Mouse (Mus musculus) liver, postnatal 0 days (tissue): ENCODE results near the gene Hist1h2ab. TPM values are rescaled to one million over a fixed set of nuclear protein-coding genes. Genes with fewer than 3 reads are reported as not detected.

Source experiments
- ATAC-seq: fragments of 200-750 bp; cut with Nextera tagmentation; 2 replicates; pipeline ENCODE4 v1.8.0; 2017; ENCODE audit warnings: mild to moderate bottlenecking, moderate library complexity
- DNase-seq: peaks from one replicate; pipeline ENCODE4 v3.0.0-alpha.2; 2016
- H3K27ac ChIP-seq: fragments of 300-500 bp; sonication (generic); 2 replicates; pipeline ENCODE4 v1.5.1; 2014; ENCODE audit warnings: antibody characterized with exemption, moderate library complexity, mild to moderate bottlenecking, low read depth
- H3K27me3 ChIP-seq: fragments of 300-500 bp; sonication (generic); 2 replicates; pipeline ENCODE4 v1.6.1; 2014; ENCODE audit warnings: low read length, control low read depth, mixed read lengths; ENCODE audit not compliant: insufficient read depth
- H3K36me3 ChIP-seq: fragments of 300-500 bp; sonication (generic); replicated peaks from 2 replicates; pipeline ENCODE4 v1.6.1; 2014; ENCODE audit warnings: mild to moderate bottlenecking, control low read depth, low read length, moderate library complexity, mixed read lengths; ENCODE audit not compliant: insufficient read depth
- H3K4me1 ChIP-seq: fragments of 300-500 bp; sonication (generic); 2 replicates; pipeline ENCODE4 v1.6.1; 2014; ENCODE audit warnings: antibody characterized with exemption, mild to moderate bottlenecking, control low read depth; ENCODE audit not compliant: insufficient read depth
- H3K4me2 ChIP-seq: fragments of 300-500 bp; sonication (generic); 2 replicates; pipeline ENCODE4 v1.6.1; 2014; ENCODE audit warnings: low read depth, mild to moderate bottlenecking, low read length, moderate library complexity, mixed read lengths
- H3K4me3 ChIP-seq: fragments of 300-500 bp; sonication (generic); 2 replicates; pipeline ENCODE4 v1.5.1; 2014; ENCODE audit warnings: low read depth, low read length
- H3K9ac ChIP-seq: fragments of 300-500 bp; sonication (generic); replicated peaks from 2 replicates; pipeline ENCODE4 v1.6.1; 2014; ENCODE audit warnings: mild to moderate bottlenecking, moderate library complexity
- H3K9me3 ChIP-seq: fragments of 300-500 bp; sonication (generic); 2 replicates; pipeline ENCODE4 v1.6.1; 2016; ENCODE audit warnings: mild to moderate bottlenecking, control low read depth, low read length, mixed read lengths
- CTCF ChIP-seq: sonication (generic); IDR thresholded peaks from 2 replicates; pipeline ENCODE4 v1.5.1; 2016; ENCODE audit warnings: antibody characterized with exemption, low read depth
- EP300 ChIP-seq: IDR thresholded peaks from 2 replicates; pipeline ENCODE4 v1.6.1; 2016; ENCODE audit warnings: antibody characterized with exemption, low read depth, mild to moderate bottlenecking
- WGBS: fragments of 180-500 bp; shearing (Covaris S2); extraction: QIAGEN DNeasy Blood & Tissue Kit; methylation state at CpG from one replicate; pipeline ENCODE4 v1.1.7; 2014; ENCODE audit not compliant: insufficient replicate concordance; 5-methylcytosine and 5-hydroxymethylcytosine counted together
- polyA plus RNA-seq: library from polyadenylated mRNA; unstranded; fragments of >200 nt; fragmentation: Nextera tagmentation; extraction: Ambion mirVana; gene quantifications from 2 replicates; pipeline ENCODE4 v1.2.1, GENCODE M21; 2015

Hist1h2ab gene
- polyA plus RNA-seq, 1 experiment from 2014 or later, result 46.5 TPM

DNA sequence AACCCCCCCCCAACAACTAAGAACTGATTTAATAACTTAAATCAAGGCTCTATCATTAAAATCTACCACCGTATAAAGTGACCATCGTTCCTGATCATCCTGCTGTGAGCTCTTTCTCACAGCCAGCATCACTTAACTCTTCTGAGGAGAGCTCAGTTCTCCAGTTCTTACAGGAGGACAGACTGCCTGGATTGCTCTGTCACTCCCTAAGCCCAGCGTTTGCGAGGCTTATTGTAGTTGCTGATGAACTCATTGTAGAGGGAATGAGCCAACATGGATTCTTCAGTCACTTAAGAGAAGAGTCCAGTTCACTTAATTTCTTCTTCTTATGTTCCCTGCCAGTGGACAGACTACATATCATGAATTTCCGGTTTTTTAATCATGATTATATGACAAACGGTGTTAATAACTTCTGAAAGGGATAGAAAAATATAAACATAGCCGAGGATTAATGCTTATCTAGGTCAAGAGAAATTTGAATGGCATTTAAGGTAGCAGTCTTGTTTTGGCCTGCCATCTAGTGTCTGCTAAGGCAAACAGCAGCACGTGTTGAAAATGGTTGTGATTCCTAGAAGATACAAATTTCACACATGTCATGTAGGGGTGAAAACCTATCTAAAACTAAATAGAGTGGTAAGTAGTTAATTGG lies 18.6 kb upstream of the Hist1h2ab start:
- Histone ChIP-seq H3K27me3 (no peaks in the 10 kb centered on the region), H3K4me3 (no peak overlapping the region), H3K9me3 (no peaks in the 10 kb centered on the region), H3K9ac (no peak overlapping the region), H3K4me1 (peaks cover 15% of the 10 kb centered on the region), H3K4me2 (no peak overlapping the region), H3K36me3 (no peaks in the 10 kb centered on the region), H3K27ac (no peak overlapping the region)
- TF ChIP-seq EP300 (no peak), CTCF (peak; percentile 94)
- ATAC-seq (no peak), DNase-seq (peak; percentile 16)
- 22% methylated on average over 8 of the region's 8 CpGs for WGBS

DNA sequence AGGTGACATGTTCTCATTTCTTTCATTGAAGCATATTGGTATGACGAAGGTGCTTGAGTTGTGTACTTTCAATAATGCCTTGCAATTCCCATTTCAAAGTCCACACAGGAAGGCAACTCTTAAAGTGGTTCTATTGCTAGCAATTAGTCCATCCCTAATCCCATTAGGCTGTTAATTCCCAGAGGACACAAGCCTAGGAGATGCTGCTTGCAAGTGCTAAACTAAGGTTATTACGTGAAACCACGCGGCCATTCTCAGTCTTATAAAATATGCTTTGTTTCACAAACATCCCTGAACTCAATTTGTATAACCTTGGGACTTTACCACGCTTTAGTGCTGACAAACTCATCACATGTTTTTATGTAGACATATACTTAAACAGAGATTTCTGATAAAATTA lies 13.8 kb upstream of the Hist1h2ab start:
- H3K27ac ChIP-seq, result no peak overlapping the region
- no peak for DNase-seq

DNA sequence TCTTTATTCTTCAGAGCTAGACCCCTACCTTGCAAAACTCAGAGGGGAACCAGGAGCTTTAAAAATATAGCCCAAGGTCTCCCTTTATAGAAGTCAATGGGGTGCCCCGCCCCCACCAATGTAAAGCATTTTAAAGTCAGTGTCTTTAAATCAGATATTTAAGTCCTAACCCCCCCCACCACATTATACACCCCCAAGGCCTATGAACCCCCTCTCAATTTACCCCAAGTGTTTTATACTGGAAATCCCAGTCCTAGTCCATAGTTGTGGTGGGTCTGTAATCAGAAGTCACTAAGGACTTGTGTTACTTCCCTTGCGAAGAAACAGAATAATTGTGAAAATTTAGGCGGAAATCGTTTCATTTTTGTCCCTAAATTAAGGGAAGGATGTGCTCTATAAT lies 12.9 kb upstream of the Hist1h2ab start:
- no peaks in the 10 kb centered on the region for H3K36me3 ChIP-seq
- TF ChIP-seq EP300 (no peak), CTCF (no peak)
- H3K4me2 ChIP-seq, result peak overlapping the region; percentile 86
- no peaks in the 10 kb centered on the region for H3K9me3 ChIP-seq
- WGBS, result 24% methylated on average over 4 of the region's 4 CpGs
- H3K27ac ChIP-seq, result peak overlapping the region; percentile 100
- H3K27me3 ChIP-seq, result no peaks in the 10 kb centered on the region
- H3K4me1 ChIP-seq, result peaks cover 5% of the 10 kb centered on the region; the same call in 1 of the 2 replicates
- peak; percentile 47 for DNase-seq
- H3K9ac ChIP-seq, result peak overlapping the region; percentile 99
- peak overlapping the region; percentile 72 for H3K4me3 ChIP-seq
- no peak for ATAC-seq

More for the DNA sequence above, 13.8 kb upstream of the Hist1h2ab start:
- Histone ChIP-seq H3K9me3 (no peaks in the 10 kb centered on the region), H3K9ac (no peak overlapping the region), H3K4me1 (peaks cover 5% of the 10 kb centered on the region; the same call in 1 of the 2 replicates), H3K36me3 (no peaks in the 10 kb centered on the region), H3K27me3 (no peaks in the 10 kb centered on the region), H3K4me3 (no peak overlapping the region), H3K4me2 (no peak overlapping the region)
- no peak for ATAC-seq
- 80% methylated on average over 5 of the region's 5 CpGs for WGBS
- TF ChIP-seq CTCF, result no peak
- no peak for TF ChIP-seq EP300

DNA sequence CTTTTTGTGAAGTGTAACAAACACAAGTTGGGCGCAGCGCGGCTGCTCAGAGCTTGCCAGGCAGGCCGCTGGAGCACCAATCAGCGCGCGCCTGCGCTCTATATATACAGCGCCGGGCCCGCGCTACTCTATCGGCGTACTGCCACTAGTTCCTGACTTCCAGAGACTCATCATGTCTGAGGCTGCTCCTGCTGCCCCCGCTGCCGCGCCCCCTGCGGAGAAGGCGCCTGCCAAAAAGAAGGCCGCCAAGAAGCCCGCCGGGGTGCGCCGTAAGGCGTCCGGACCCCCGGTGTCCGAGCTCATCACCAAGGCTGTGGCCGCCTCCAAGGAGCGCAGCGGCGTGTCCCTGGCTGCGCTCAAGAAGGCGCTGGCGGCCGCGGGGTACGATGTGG lies 12.3 kb upstream of the Hist1h2ab start, which contains the start of gene Hist1h1c:
Gene Hist1h1c, plus strand, starts transcription at position 132 of the 392 bp plus-strand sequence.
- peak; percentile 39; the same call in 1 of the 2 replicates for TF ChIP-seq CTCF
- no peak for TF ChIP-seq EP300
- H3K4me1 ChIP-seq, result peaks cover 5% of the 10 kb centered on the region; the same call in 1 of the 2 replicates
- H3K36me3 ChIP-seq, result no peaks in the 10 kb centered on the region
- ATAC-seq (peak; percentile 81), DNase-seq (peak; percentile 96)
- peak within 1 kb of the TSS; percentile 99 for H3K9ac ChIP-seq
- peak within 1 kb of the TSS; percentile 72 for H3K4me3 ChIP-seq
- H3K9me3 ChIP-seq, result no peaks in the 10 kb centered on the region
- H3K4me2 ChIP-seq, result peak within 1 kb of the TSS; percentile 86
- H3K27ac ChIP-seq, result peak within 1 kb of the TSS; percentile 100
- WGBS, result 0% methylated on average over 31 of the region's 38 CpGs
- H3K27me3 ChIP-seq, result no peaks in the 10 kb centered on the region

DNA sequence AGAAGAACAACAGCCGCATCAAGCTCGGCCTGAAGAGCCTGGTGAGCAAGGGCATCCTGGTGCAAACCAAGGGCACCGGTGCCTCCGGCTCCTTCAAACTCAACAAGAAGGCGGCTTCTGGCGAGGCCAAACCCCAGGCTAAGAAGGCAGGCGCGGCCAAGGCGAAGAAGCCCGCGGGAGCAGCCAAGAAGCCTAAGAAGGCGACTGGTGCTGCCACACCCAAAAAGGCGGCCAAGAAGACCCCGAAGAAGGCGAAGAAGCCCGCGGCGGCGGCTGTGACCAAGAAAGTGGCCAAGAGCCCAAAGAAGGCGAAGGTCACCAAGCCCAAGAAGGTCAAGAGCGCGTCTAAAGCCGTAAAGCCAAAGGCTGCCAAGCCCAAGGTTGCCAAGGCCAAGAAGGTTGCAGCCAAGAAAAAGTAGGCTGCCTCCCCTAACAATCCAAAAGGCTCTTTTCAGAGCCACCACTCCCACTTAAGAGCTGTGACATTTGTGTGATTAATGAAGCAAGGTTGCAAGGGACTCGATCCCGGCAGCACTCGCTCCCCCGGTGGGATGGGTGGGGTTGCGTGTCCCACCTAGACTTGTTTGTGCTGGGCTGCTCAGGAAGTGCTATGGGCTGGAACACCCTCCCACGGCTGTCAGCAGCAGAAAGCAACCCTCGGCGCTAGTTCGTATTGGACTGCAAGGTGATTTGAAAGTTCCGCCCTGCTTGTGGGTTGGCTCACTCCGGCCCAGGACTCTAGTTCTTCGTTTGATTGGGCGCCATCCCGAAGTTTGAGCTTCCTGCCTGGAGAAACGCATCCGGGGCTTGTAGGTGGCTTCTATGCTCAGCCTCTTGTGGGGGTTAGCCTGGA lies 11.6 kb upstream of the Hist1h2ab start:
- Histone ChIP-seq H3K9ac (peak overlapping the region; percentile 99), H3K9me3 (no peaks in the 10 kb centered on the region), H3K4me1 (peaks cover 5% of the 10 kb centered on the region; the same call in 1 of the 2 replicates), H3K4me2 (peak overlapping the region; percentile 86), H3K27me3 (no peaks in the 10 kb centered on the region), H3K4me3 (peak overlapping the region; percentile 72), H3K36me3 (no peaks in the 10 kb centered on the region), H3K27ac (peak overlapping the region; percentile 100)
- ATAC-seq (peak; percentile 59), DNase-seq (peak; percentile 92)
- 0% methylated on average over 39 of the region's 39 CpGs for WGBS
- TF ChIP-seq CTCF (no peak), EP300 (peak; percentile 48)

DNA sequence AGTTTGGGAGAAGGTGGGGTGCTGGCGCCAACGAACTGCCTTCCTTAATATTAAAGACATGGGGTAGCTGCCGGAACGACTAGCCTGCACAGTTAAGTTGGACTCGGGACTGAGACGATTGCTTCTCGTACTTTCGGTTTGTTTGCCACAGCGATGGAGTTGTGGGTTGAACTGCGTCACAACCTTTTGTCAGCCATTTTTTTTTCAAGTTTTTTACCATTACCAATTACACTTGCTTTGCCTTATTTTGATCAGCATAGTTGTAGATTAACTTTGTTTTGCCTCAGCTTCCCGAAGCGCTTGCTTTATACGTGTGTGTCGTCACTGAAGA lies 11.0 kb upstream of the Hist1h2ab start:
- Histone ChIP-seq H3K4me2 (peak overlapping the region; percentile 86), H3K27me3 (no peaks in the 10 kb centered on the region), H3K9me3 (no peaks in the 10 kb centered on the region), H3K4me1 (peaks cover 5% of the 10 kb centered on the region; the same call in 1 of the 2 replicates), H3K27ac (peak overlapping the region; percentile 100), H3K9ac (peak overlapping the region; percentile 99), H3K4me3 (peak overlapping the region; percentile 72), H3K36me3 (no peaks in the 10 kb centered on the region)
- TF ChIP-seq EP300 (peak; percentile 12), CTCF (no peak)
- DNase-seq, result no peak
- no peak for ATAC-seq
- WGBS, result under 1% methylated on average over 14 of the region's 14 CpGs
